Mouse (Mus musculus): ENCODE data around the gene Gal3st2.
"Not testable (repeated sequence)": the region's sequence is repeated elsewhere in the genome, so short reads cannot be mapped to it uniquely, and the experiment has no call there.

Gene Gal3st2

GRCm38 (mm10) chr1:93859619-93860018, 1.5 kb upstream of the Gal3st2 start:
- no peak for DNase-seq (ENCODE audit: low read depth, low spot score)

GRCm38 (mm10) chr1:93871594-93872105, 10.5 kb downstream of the Gal3st2 start:
- not testable (repeated sequence) for DNase-seq (ENCODE audit: low read depth, low spot score)

- not testable (repeated sequence) for DNase-seq (ENCODE audit: low read depth, low spot score)
Measured at GRCm38 (mm10) chr1:93874405-93874804, 13.3 kb downstream of the Gal3st2 start.

GRCm38 (mm10) chr1:93881778-93882177, 20.7 kb downstream of the Gal3st2 start:
- DNase-seq (ENCODE audit: low read depth, low spot score), result not testable (repeated sequence)

- peak; percentile 26 for DNase-seq (ENCODE audit: low read depth, low spot score)
Measured at GRCm38 (mm10) chr1:93890936-93891335, 29.8 kb downstream of the Gal3st2 start.

GRCm38 (mm10) chr1:93897395-93897794, 36.3 kb downstream of the Gal3st2 start:
- not testable (repeated sequence) for DNase-seq (ENCODE audit: low read depth, low spot score)

- DNase-seq (ENCODE audit: low read depth, low spot score), result not testable (repeated sequence)
Measured at GRCm38 (mm10) chr1:93901291-93901690, 40.2 kb downstream of the Gal3st2 start.

GRCm38 (mm10) chr1:93906690-93907089, 45.6 kb downstream of the Gal3st2 start:
- not testable (repeated sequence) for DNase-seq (ENCODE audit: low read depth, low spot score)

GRCm38 (mm10) chr1:93908977-93909586, 48.0 kb downstream of the Gal3st2 start:
- not testable (repeated sequence) for DNase-seq (ENCODE audit: low read depth, low spot score)

GRCm38 (mm10) chr1:93911877-93912276, 50.8 kb downstream of the Gal3st2 start:
- DNase-seq (ENCODE audit: low read depth, low spot score), result not testable (repeated sequence)

GRCm38 (mm10) chr1:93917160-93917559, 56.1 kb downstream of the Gal3st2 start:
- not testable (repeated sequence) for DNase-seq (ENCODE audit: low read depth, low spot score)

GRCm38 (mm10) chr1:93918011-93918410, 56.9 kb downstream of the Gal3st2 start, which contains the start of gene Gal3st2b:
TSS of gene Gal3st2b (plus strand) at chr1:93918311.
- DNase-seq (ENCODE audit: low read depth, low spot score), result not testable (repeated sequence)

- DNase-seq (ENCODE audit: low read depth, low spot score), result not testable (repeated sequence)
Measured at GRCm38 (mm10) chr1:93918775-93919174, 57.7 kb downstream of the Gal3st2 start.

GRCm38 (mm10) chr1:93919321-93919720, 58.2 kb downstream of the Gal3st2 start:
- DNase-seq (ENCODE audit: low read depth, low spot score), result not testable (repeated sequence)

- not testable (repeated sequence) for DNase-seq (ENCODE audit: low read depth, low spot score)
Measured at GRCm38 (mm10) chr1:93922609-93923008, 61.5 kb downstream of the Gal3st2 start.

- not testable (repeated sequence) for DNase-seq (ENCODE audit: low read depth, low spot score)
Measured at GRCm38 (mm10) chr1:93923098-93923497, 62.0 kb downstream of the Gal3st2 start.

Data from ZHBTc4 (cell line).